Mouse (Mus musculus): ENCODE measurements around the gene 5330417C22Rik. TPM values are rescaled to one million over a fixed set of nuclear protein-coding genes. Genes with fewer than 3 reads are reported as not detected.
A peak's percentile ranks its signal among the peaks of the same experiment; 100 is the strongest.

5330417C22Rik gene
- polyA plus RNA-seq, 1 experiment = 0.01 TPM

GRCm38 (mm10) chr3:108563309-108563708 is 27.0 kb upstream of the 5330417C22Rik start:
- Histone ChIP-seq H3K27me3 (ENCODE audit: control insufficient read depth) (peaks cover 5% of the 10 kb centered on the region), H3K4me1 (ENCODE audit: control insufficient read depth) (peaks cover 53% of the 10 kb centered on the region), H3K36me3 (ENCODE audit: control insufficient read depth) (peaks cover 26% of the 10 kb centered on the region), H3K4me3 (replicated peaks) (peak overlapping the region; percentile 85), H3K9me3 (ENCODE audit: control insufficient read depth, low read length) (no peaks in the 10 kb centered on the region)
- TF ChIP-seq TAL1 (IDR thresholded peaks at IDR 0.05; ENCODE audit: low read length) (no peak), GATA1 (IDR thresholded peaks at IDR 0.05; ENCODE audit: low read length) (no peak)

GRCm38 (mm10) chr3:108562777-108563271 is 26.5 kb upstream of the 5330417C22Rik start:
- H3K4me1 ChIP-seq (ENCODE audit: control insufficient read depth) = peaks cover 58% of the 10 kb centered on the region
- H3K27me3 ChIP-seq (ENCODE audit: control insufficient read depth) = peaks cover 2% of the 10 kb centered on the region
- peak overlapping the region; percentile 85 for H3K4me3 ChIP-seq (replicated peaks)

GRCm38 (mm10) chr3:108562133-108562730 is 25.9 kb upstream of the 5330417C22Rik start, which contains the start of gene Tmem167b:
Gene Tmem167b, minus strand, starts transcription at chr3:108562466.
- TF ChIP-seq GATA1 (IDR thresholded peaks at IDR 0.05; ENCODE audit: low read length) (no peak), TAL1 (IDR thresholded peaks at IDR 0.05; ENCODE audit: low read length) (no peak)
- H3K27me3 ChIP-seq (ENCODE audit: control insufficient read depth) = peaks cover 2% of the 10 kb centered on the region; the same call in 1 of the 2 replicates
- no peaks in the 10 kb centered on the region for H3K9me3 ChIP-seq (ENCODE audit: control insufficient read depth, low read length)

More at GRCm38 (mm10) chr3:108562777-108563271, 26.5 kb upstream of the 5330417C22Rik start:
- H3K36me3 ChIP-seq (ENCODE audit: control insufficient read depth) = peaks cover 31% of the 10 kb centered on the region
- H3K9me3 ChIP-seq (ENCODE audit: control insufficient read depth, low read length) = no peaks in the 10 kb centered on the region
- TF ChIP-seq GATA1 (IDR thresholded peaks at IDR 0.05; ENCODE audit: low read length) = no peak
- no peak for TF ChIP-seq TAL1 (IDR thresholded peaks at IDR 0.05; ENCODE audit: low read length)

GRCm38 (mm10) chr3:108557888-108558287 is 21.6 kb upstream of the 5330417C22Rik start:
- H3K4me1 ChIP-seq (ENCODE audit: control insufficient read depth) = peaks cover 69% of the 10 kb centered on the region

More at GRCm38 (mm10) chr3:108562133-108562730, 25.9 kb upstream of the 5330417C22Rik start, which contains the start of gene Tmem167b:
- H3K4me1 ChIP-seq (ENCODE audit: control insufficient read depth) = peaks cover 64% of the 10 kb centered on the region
- H3K36me3 ChIP-seq (ENCODE audit: control insufficient read depth) = peaks cover 37% of the 10 kb centered on the region
- peak within 1 kb of the TSS; percentile 85 for H3K4me3 ChIP-seq (replicated peaks)

GRCm38 (mm10) chr3:108554587-108555312 is 18.4 kb upstream of the 5330417C22Rik start:
- no peak for TF ChIP-seq TAL1 (IDR thresholded peaks at IDR 0.05; ENCODE audit: low read length)
- TF ChIP-seq GATA1 (IDR thresholded peaks at IDR 0.05; ENCODE audit: low read length) = no peak

More at GRCm38 (mm10) chr3:108557888-108558287, 21.6 kb upstream of the 5330417C22Rik start:
- peaks cover 50% of the 10 kb centered on the region for H3K36me3 ChIP-seq (ENCODE audit: control insufficient read depth)
- no peaks in the 10 kb centered on the region for H3K9me3 ChIP-seq (ENCODE audit: control insufficient read depth, low read length)
- H3K4me3 ChIP-seq (replicated peaks) = no peak overlapping the region
- TF ChIP-seq TAL1 (IDR thresholded peaks at IDR 0.05; ENCODE audit: low read length) = peak; percentile 27; the same call in 1 of the 3 replicates
- TF ChIP-seq GATA1 (IDR thresholded peaks at IDR 0.05; ENCODE audit: low read length) = no peak
- peaks cover 2% of the 10 kb centered on the region for H3K27me3 ChIP-seq (ENCODE audit: control insufficient read depth)

GRCm38 (mm10) chr3:108554111-108554561 is 17.8 kb upstream of the 5330417C22Rik start:
- TF ChIP-seq TAL1 (IDR thresholded peaks at IDR 0.05; ENCODE audit: low read length) (no peak), GATA1 (IDR thresholded peaks at IDR 0.05; ENCODE audit: low read length) (no peak)
- H3K4me1 ChIP-seq (ENCODE audit: control insufficient read depth) = peaks cover 37% of the 10 kb centered on the region
- H3K4me3 ChIP-seq (replicated peaks) = peak overlapping the region; percentile 85
- peaks cover 14% of the 10 kb centered on the region for H3K27me3 ChIP-seq (ENCODE audit: control insufficient read depth)
- no peaks in the 10 kb centered on the region for H3K9me3 ChIP-seq (ENCODE audit: control insufficient read depth, low read length)
- peaks cover 32% of the 10 kb centered on the region for H3K36me3 ChIP-seq (ENCODE audit: control insufficient read depth)

More at GRCm38 (mm10) chr3:108554587-108555312, 18.4 kb upstream of the 5330417C22Rik start:
- H3K4me1 ChIP-seq (ENCODE audit: control insufficient read depth) = peaks cover 43% of the 10 kb centered on the region
- H3K4me3 ChIP-seq (replicated peaks) = peak overlapping the region; percentile 85
- peaks cover 14% of the 10 kb centered on the region for H3K27me3 ChIP-seq (ENCODE audit: control insufficient read depth)
- peaks cover 38% of the 10 kb centered on the region for H3K36me3 ChIP-seq (ENCODE audit: control insufficient read depth)
- H3K9me3 ChIP-seq (ENCODE audit: control insufficient read depth, low read length) = no peaks in the 10 kb centered on the region

- Histone ChIP-seq H3K27me3 (ENCODE audit: control insufficient read depth) (peaks cover 24% of the 10 kb centered on the region), H3K4me3 (replicated peaks) (no peak overlapping the region), H3K4me1 (ENCODE audit: control insufficient read depth) (peaks cover 4% of the 10 kb centered on the region), H3K9me3 (ENCODE audit: control insufficient read depth, low read length) (no peaks in the 10 kb centered on the region), H3K36me3 (ENCODE audit: control insufficient read depth) (no peaks in the 10 kb centered on the region)
- no peak for TF ChIP-seq GATA1 (IDR thresholded peaks at IDR 0.05; ENCODE audit: low read length)
- no peak for TF ChIP-seq TAL1 (IDR thresholded peaks at IDR 0.05; ENCODE audit: low read length)
Measured at GRCm38 (mm10) chr3:108542299-108542698, 6.0 kb upstream of the 5330417C22Rik start.

GRCm38 (mm10) chr3:108537303-108537702 is 967 bp upstream of the 5330417C22Rik start:
- no peaks in the 10 kb centered on the region for H3K36me3 ChIP-seq (ENCODE audit: control insufficient read depth)
- TF ChIP-seq TAL1 (IDR thresholded peaks at IDR 0.05; ENCODE audit: low read length) (no peak), GATA1 (IDR thresholded peaks at IDR 0.05; ENCODE audit: low read length) (no peak)
- peaks cover 57% of the 10 kb centered on the region for H3K27me3 ChIP-seq (ENCODE audit: control insufficient read depth)
- H3K4me1 ChIP-seq (ENCODE audit: control insufficient read depth) = peaks cover 11% of the 10 kb centered on the region
- H3K4me3 ChIP-seq (replicated peaks) = no peak overlapping the region
- no peaks in the 10 kb centered on the region for H3K9me3 ChIP-seq (ENCODE audit: control insufficient read depth, low read length)

All from erythroblast, embryonic 14.5 days (primary cell).